ENCODE assay signal across 22 mouse cellular contexts in the genomic region with DNA sequence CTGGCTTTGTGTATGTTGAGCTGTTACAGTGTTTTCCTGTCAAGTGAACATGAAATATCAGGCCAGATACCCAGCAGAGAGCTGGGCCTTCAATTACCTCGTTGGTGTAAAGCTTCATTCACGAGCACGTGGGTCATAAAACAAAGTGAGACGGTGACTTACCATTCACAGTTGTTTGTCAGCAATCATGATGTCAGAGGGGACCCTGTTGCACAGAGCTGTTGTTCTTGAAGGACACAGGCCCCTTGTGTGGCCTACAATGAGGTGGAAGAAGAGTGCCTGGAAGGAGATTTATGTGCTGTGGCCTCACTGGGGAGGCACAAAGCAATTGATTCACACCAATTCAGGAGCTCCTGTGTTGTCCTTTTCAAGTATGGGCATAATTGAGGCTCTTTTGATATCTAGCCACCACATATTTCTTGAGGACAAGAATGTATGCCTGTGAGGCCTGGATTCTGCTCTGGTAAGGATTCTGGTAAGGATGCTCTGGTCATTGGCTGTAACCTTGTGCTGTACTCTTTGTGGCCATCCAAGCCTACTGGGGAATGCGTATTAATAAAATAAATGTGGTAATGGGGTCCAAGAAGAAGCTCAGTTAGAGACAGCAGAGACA.
DNase-seq lines count a peak whose midpoint lies in the region; ATAC-seq and TF ChIP-seq lines count a peak whose summit lies in the region.
"Had no signal": no experiment of that assay in that cellular context is flagged by ENCODE, and none has a peak within 500 bp of the region (broad histone marks: within the 10 kb centered on the region; RNA-seq: fewer than 3 reads in every experiment).

No protein-coding gene starts in this region.

- ATAC-seq in heart, postnatal 0 days (ENCODE audit: insufficient read depth, low read depth) = no peak
- peak; percentile 88 for ATAC-seq in neural tube, embryonic 12.5 days (ENCODE audit: low FRiP score, low read depth)
- ATAC-seq: activated CD4-positive, CD25-positive, alpha-beta regulatory T cell, adult 4 months; forebrain, embryonic 14.5 days; hindbrain, embryonic 16.5 days; inflammation-experienced regulatory T-cells, adult 6 months; intestine, postnatal 0 days; Patski had no signal

- 0 out of 2 replicates have a peak overlapping the region, but pooled peaks have one; percentile 18 for H3K27ac ChIP-seq in heart, postnatal 0 days (ENCODE audit: low read depth)
- H3K27ac ChIP-seq in neural tube, embryonic 12.5 days = no peak overlapping the region
- no peak overlapping the region for H3K27ac ChIP-seq in embryonic facial prominence, embryonic 10.5 days (replicated peaks)
- H3K27ac ChIP-seq: embryonic facial prominence, embryonic 15.5 days; forebrain, embryonic 10.5 days; hindbrain, embryonic 12.5 days had no signal

- no peak for TF ChIP-seq EP300 in heart, postnatal 0 days (IDR thresholded peaks at IDR 0.05; ENCODE audit: low read depth)

- no peaks in the 10 kb centered on the region for H3K36me3 ChIP-seq in heart, postnatal 0 days (replicated peaks; ENCODE audit: control insufficient read depth, insufficient read depth, low read length)
- no peaks in the 10 kb centered on the region for H3K36me3 ChIP-seq in neural tube, embryonic 12.5 days
- no peaks in the 10 kb centered on the region for H3K36me3 ChIP-seq in embryonic facial prominence, embryonic 10.5 days (replicated peaks)
- H3K36me3 ChIP-seq: embryonic facial prominence, embryonic 15.5 days; forebrain, embryonic 10.5 days; hindbrain, embryonic 12.5 days had no signal

- TF ChIP-seq CTCF in heart, postnatal 0 days (IDR thresholded peaks at IDR 0.05; ENCODE audit: low read depth) = no peak

- no peak overlapping the region for H3K4me3 ChIP-seq in heart, postnatal 0 days (ENCODE audit: low read depth, low read length)
- no peak overlapping the region for H3K4me3 ChIP-seq in neural tube, embryonic 12.5 days
- no peak overlapping the region for H3K4me3 ChIP-seq in embryonic facial prominence, embryonic 10.5 days
- H3K4me3 ChIP-seq: embryonic facial prominence, embryonic 15.5 days; erythroblast, embryonic 14.5 days; forebrain, embryonic 10.5 days; hindbrain, embryonic 12.5 days had no signal

- peaks cover 19% of the 10 kb centered on the region for H3K4me1 ChIP-seq in heart, postnatal 0 days (ENCODE audit: control insufficient read depth, insufficient read depth)
- peaks cover 12% of the 10 kb centered on the region; the same call in 1 of the 2 replicates for H3K4me1 ChIP-seq in neural tube, embryonic 12.5 days
- no peaks in the 10 kb centered on the region for H3K4me1 ChIP-seq in embryonic facial prominence, embryonic 10.5 days
- H3K4me1 ChIP-seq: embryonic facial prominence, embryonic 15.5 days; hindbrain, embryonic 12.5 days had no signal

- no peaks in the 10 kb centered on the region for H3K27me3 ChIP-seq in heart, postnatal 0 days (ENCODE audit: control insufficient read depth, insufficient read depth, low read length)
- peaks cover 10% of the 10 kb centered on the region; the same call in 1 of the 2 replicates for H3K27me3 ChIP-seq in neural tube, embryonic 12.5 days (replicated peaks)
- H3K27me3 ChIP-seq in embryonic facial prominence, embryonic 10.5 days (replicated peaks; ENCODE audit: low read depth, poor library complexity, severe bottlenecking) = no peaks in the 10 kb centered on the region
- H3K27me3 ChIP-seq: embryonic facial prominence, embryonic 15.5 days; hindbrain, embryonic 12.5 days; Patski had no signal

- DNase-seq in embryo, embryonic 11 days = peak; percentile 23
- DNase-seq in embryo, embryonic 9.5 days (ENCODE audit: extremely low spot score) = no peak
- no peak for DNase-seq in heart, postnatal 0 days (ENCODE audit: low spot score)
- DNase-seq in heart, adult 9 months (ENCODE audit: low spot score in 2 of 2) = no peak
- peak; percentile 51 for DNase-seq in Muller cell, postnatal 12 days (ENCODE audit: inconsistent ontology term)
- DNase-seq in cerebellum, adult 9-10 months = no peak
- no peak for DNase-seq in embryonic facial prominence, embryonic 10.5 days (ENCODE audit: low spot score)
- DNase-seq: adrenal gland, postnatal 14 days; cerebellum, postnatal 10 days; gastrocnemius, postnatal 10 days had no signal

- WGBS in heart, postnatal 0 days = 80% methylated on average over 5 of the region's 5 CpGs
- WGBS in neural tube, embryonic 12.5 days = 21% methylated on average over 5 of the region's 5 CpGs
- WGBS in embryonic facial prominence, embryonic 10.5 days = 57% methylated on average over 5 of the region's 5 CpGs

- H3K4me2 ChIP-seq in heart, postnatal 0 days (ENCODE audit: low read depth, low read length) = no peak overlapping the region
- no peak overlapping the region for H3K4me2 ChIP-seq in neural tube, embryonic 12.5 days (replicated peaks)
- H3K4me2 ChIP-seq: embryonic facial prominence, embryonic 15.5 days; heart, embryonic 11.5 days; hindbrain, embryonic 12.5 days had no signal

- no peaks in the 10 kb centered on the region for H3K9me3 ChIP-seq in heart, postnatal 0 days (replicated peaks; ENCODE audit: control insufficient read depth, low read length)
- H3K9me3 ChIP-seq in neural tube, embryonic 12.5 days = no peaks in the 10 kb centered on the region
- H3K9me3 ChIP-seq in embryonic facial prominence, embryonic 10.5 days = no peaks in the 10 kb centered on the region
- H3K9me3 ChIP-seq: embryonic facial prominence, embryonic 15.5 days; forebrain, embryonic 10.5 days; hindbrain, embryonic 12.5 days had no signal

- H3K9ac ChIP-seq in heart, postnatal 0 days (replicated peaks; ENCODE audit: low read depth, low read length) = no peak overlapping the region
- no peak overlapping the region for H3K9ac ChIP-seq in neural tube, embryonic 12.5 days
- H3K9ac ChIP-seq: embryonic facial prominence, embryonic 15.5 days; hindbrain, embryonic 12.5 days had no signal

Comparison
In these comparisons a context has a peak if more than half of its experiments do, and no peak if none do; other contexts are left out.
1. DNase-seq: peak in embryo, embryonic 11 days (single experiment) and Muller cell, postnatal 12 days (single experiment); none in embryo, embryonic 9.5 days (single experiment), heart, postnatal 0 days (single experiment), heart, adult 9 months (0 of 2), cerebellum, adult 9-10 months (single experiment) and embryonic facial prominence, embryonic 10.5 days (single experiment).